Mouse (Mus musculus): Measurements from ENCODE around the gene Ankrd9. TPM values are rescaled to one million over a fixed set of nuclear protein-coding genes. Genes with fewer than 3 reads are reported as not detected.

The Ankrd9 gene
- polyA plus RNA-seq, 1 experiment from 2014 or later = 17.2 TPM

GRCm38 (mm10) chr12:111004142-111004541 lies 25.3 kb upstream of the Ankrd9 start:
- H3K4me3 ChIP-seq = no peak overlapping the region
- H3K36me3 ChIP-seq = no peaks in the 10 kb centered on the region
- DNase-seq (ENCODE audit: low spot score) = no peak
- 84% methylated on average over 9 of the region's 9 CpGs for WGBS
- no peaks in the 10 kb centered on the region for H3K9me3 ChIP-seq (replicated peaks)
- H3K27me3 ChIP-seq (ENCODE audit: low read depth, poor library complexity, severe bottlenecking) = no peaks in the 10 kb centered on the region
- peaks cover 34% of the 10 kb centered on the region for H3K4me1 ChIP-seq
- H3K27ac ChIP-seq = no peak overlapping the region

DNA sequence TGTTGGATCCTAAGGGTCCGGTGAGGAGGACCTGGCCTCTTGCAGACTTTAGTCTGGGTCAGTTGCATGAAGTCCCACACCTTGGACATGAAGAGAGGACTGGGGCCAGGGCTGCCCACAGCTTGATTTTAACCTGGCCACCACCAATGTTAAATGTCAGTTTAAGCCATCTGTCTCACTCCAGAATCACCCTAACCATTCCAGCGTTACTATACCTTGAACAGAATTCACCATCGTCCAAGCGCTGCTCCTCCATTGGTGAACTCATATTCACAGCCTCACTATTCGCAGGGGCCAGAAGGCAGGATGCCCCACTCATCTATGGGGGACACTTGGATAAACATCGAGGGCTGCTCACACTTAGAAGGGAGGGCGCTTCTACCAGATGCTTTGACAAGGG lies 22.1 kb upstream of the Ankrd9 start:
- no peak for DNase-seq (ENCODE audit: low spot score)
- Histone ChIP-seq H3K4me3 (no peak overlapping the region), H3K4me1 (peaks cover 11% of the 10 kb centered on the region), H3K27me3 (ENCODE audit: low read depth, poor library complexity, severe bottlenecking) (no peaks in the 10 kb centered on the region), H3K27ac (no peak overlapping the region), H3K36me3 (no peaks in the 10 kb centered on the region), H3K9me3 (replicated peaks) (no peaks in the 10 kb centered on the region; the same call in 1 of the 2 replicates)
- WGBS = 94% methylated on average over 7 of the region's 7 CpGs

GRCm38 (mm10) chr12:110999820-111000219 lies 21.0 kb upstream of the Ankrd9 start:
- DNase-seq (ENCODE audit: low spot score) = no peak
- Histone ChIP-seq H3K27me3 (ENCODE audit: low read depth, poor library complexity, severe bottlenecking) (no peaks in the 10 kb centered on the region), H3K27ac (no peak overlapping the region), H3K9me3 (replicated peaks) (no peaks in the 10 kb centered on the region; the same call in 1 of the 2 replicates), H3K4me3 (no peak overlapping the region), H3K36me3 (no peaks in the 10 kb centered on the region), H3K4me1 (0 out of 2 replicates have a peak, but pooled peaks cover 3% of the 10 kb centered on the region)
- 74% methylated on average over 2 of the region's 2 CpGs for WGBS

DNA sequence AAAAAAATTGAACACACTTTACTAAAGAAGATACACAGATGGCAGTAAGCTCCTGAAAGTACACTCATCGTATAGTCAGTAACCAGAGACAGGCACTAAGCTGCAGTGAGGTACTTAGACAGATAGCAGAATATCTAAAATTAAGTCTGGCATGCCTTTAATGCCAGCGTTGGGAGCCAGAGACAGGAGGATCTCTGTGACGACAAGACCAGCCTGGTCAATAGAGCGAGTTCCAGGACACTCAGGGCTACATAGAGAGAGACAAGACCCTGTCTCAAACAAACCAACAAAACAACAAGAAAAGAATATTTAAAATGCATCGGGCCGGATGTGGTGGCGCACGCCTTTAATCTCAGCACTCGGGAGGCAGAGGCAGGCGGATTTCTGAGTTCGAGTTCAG lies 19.3 kb upstream of the Ankrd9 start:
- Histone ChIP-seq H3K27ac (no peak overlapping the region), H3K9me3 (replicated peaks) (no peaks in the 10 kb centered on the region; the same call in 1 of the 2 replicates), H3K27me3 (ENCODE audit: low read depth, poor library complexity, severe bottlenecking) (no peaks in the 10 kb centered on the region), H3K4me1 (peaks cover 7% of the 10 kb centered on the region), H3K36me3 (no peaks in the 10 kb centered on the region), H3K4me3 (no peak overlapping the region)
- no peak for DNase-seq (ENCODE audit: low spot score)
- 96% methylated on average over 11 of the region's 11 CpGs for WGBS

- Histone ChIP-seq H3K4me1 (peaks cover 19% of the 10 kb centered on the region), H3K9me3 (replicated peaks) (no peaks in the 10 kb centered on the region; the same call in 1 of the 2 replicates), H3K27ac (no peak overlapping the region), H3K4me3 (no peak overlapping the region), H3K27me3 (ENCODE audit: low read depth, poor library complexity, severe bottlenecking) (no peaks in the 10 kb centered on the region), H3K36me3 (no peaks in the 10 kb centered on the region)
- no peak for DNase-seq (ENCODE audit: low spot score)
- 31% methylated on average over 12 of the region's 12 CpGs for WGBS
These were observed 15.8 kb upstream of the Ankrd9 start for GRCm38 (mm10) chr12:110994666-110995065.

DNA sequence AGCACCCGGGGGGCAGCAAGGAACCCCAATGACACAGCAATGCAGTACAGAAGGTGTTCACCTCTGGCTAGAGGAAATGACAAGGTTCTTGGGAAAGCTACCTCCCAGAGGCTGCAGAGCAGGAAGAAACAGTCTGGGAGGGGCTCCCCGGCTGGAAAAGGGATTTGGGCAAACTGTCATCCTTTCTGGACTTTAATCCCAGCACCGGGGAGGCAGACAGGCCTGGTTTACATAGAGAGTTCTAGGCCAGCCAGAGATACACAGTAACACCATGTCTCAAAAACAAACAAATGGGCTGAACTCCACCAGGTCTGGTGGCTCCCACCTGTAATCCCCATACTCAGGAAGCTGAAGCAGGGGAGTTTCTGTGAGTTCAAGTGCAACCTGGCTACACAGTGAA lies 14.4 kb upstream of the Ankrd9 start:
- Histone ChIP-seq H3K27me3 (ENCODE audit: low read depth, poor library complexity, severe bottlenecking) (no peaks in the 10 kb centered on the region), H3K27ac (peak overlapping the region; percentile 85; the same call in 1 of the 2 replicates), H3K9me3 (replicated peaks) (no peaks in the 10 kb centered on the region; the same call in 1 of the 2 replicates), H3K4me3 (no peak overlapping the region), H3K36me3 (no peaks in the 10 kb centered on the region), H3K4me1 (peaks cover 19% of the 10 kb centered on the region)
- 90% methylated on average over 3 of the region's 3 CpGs for WGBS
- DNase-seq (ENCODE audit: low spot score) = no peak

DNA sequence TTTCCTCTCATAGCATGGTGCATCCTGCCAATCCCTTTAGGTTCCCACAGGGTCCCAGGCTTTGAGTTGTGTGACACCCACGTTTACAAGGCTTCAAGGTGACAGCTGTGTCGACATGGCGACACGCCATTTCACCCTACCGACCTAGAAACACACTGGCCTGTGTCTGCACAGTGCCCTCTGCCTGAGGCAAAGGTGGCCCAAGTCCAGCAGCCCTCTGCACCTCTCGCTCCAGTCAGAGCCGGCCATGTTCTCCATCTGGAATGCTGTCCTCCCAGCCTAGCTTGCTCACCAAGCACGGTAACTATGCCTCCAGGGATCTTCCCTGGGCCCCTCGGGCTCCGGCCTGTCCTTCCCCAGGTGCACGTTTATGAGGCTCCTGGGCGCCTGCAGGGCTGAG lies 13.9 kb upstream of the Ankrd9 start:
- Histone ChIP-seq H3K27me3 (ENCODE audit: low read depth, poor library complexity, severe bottlenecking) (no peaks in the 10 kb centered on the region), H3K27ac (peak overlapping the region; percentile 85), H3K9me3 (replicated peaks) (no peaks in the 10 kb centered on the region; the same call in 1 of the 2 replicates), H3K4me1 (peaks cover 19% of the 10 kb centered on the region), H3K36me3 (no peaks in the 10 kb centered on the region), H3K4me3 (peak overlapping the region; percentile 56)
- DNase-seq (ENCODE audit: low spot score) = no peak
- 80% methylated on average over 12 of the region's 12 CpGs for WGBS

- H3K36me3 ChIP-seq = no peaks in the 10 kb centered on the region
- WGBS = under 1% methylated on average over 24 of the region's 24 CpGs
- no peaks in the 10 kb centered on the region for H3K9me3 ChIP-seq (replicated peaks)
- H3K4me3 ChIP-seq = peak overlapping the region; percentile 56
- H3K27ac ChIP-seq = peak overlapping the region; percentile 85
- H3K27me3 ChIP-seq (ENCODE audit: low read depth, poor library complexity, severe bottlenecking) = no peaks in the 10 kb centered on the region
- DNase-seq (ENCODE audit: low spot score) = peak; percentile 96
- H3K4me1 ChIP-seq = peaks cover 19% of the 10 kb centered on the region
These were observed 13.3 kb upstream of the Ankrd9 start for GRCm38 (mm10) chr12:110992128-110992553.

DNA sequence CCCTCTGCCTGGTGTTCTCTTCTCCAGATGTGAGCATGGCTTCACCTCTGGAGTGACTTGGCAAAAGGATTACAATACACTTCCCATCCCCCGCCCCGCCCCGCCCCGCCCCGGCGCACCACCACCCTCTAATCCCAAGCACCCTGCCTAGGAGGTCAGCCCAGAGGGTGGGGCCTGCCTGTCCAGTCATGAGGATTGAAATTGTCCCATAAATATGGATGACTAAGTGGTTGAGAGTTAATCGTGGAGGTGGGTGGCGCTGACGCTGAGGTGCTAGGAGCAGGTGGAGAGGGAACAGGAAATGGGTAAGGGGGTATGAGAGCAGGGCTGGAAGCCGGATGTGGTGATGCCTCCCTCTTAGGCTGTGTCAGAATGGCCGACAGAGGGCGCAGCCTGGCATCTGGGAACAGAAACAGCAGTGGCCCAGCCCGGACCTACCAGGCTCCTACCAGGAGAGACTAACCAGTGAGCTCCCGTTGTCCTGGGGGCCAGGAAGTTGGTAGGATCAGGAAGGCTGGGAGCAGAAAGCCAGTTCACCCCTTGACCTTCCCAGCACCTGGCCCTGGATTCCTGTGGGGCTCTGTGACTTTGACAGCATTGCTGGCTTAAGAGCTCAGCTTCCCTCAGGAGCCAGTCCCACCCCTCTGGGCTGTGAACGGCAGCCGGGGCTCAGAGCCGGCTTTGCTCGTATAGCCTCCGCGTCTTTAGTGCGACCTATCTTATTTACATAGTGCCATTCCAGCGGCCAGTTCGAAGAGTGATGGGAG lies 12.7 kb upstream of the Ankrd9 start:
- Histone ChIP-seq H3K27me3 (ENCODE audit: low read depth, poor library complexity, severe bottlenecking) (no peaks in the 10 kb centered on the region), H3K4me3 (peak overlapping the region; percentile 56), H3K4me1 (peaks cover 19% of the 10 kb centered on the region), H3K27ac (peak overlapping the region; percentile 85), H3K9me3 (replicated peaks) (no peaks in the 10 kb centered on the region), H3K36me3 (no peaks in the 10 kb centered on the region)
- 3% methylated on average over 23 of the region's 23 CpGs for WGBS
- DNase-seq (ENCODE audit: low spot score) = peak; percentile 84

DNA sequence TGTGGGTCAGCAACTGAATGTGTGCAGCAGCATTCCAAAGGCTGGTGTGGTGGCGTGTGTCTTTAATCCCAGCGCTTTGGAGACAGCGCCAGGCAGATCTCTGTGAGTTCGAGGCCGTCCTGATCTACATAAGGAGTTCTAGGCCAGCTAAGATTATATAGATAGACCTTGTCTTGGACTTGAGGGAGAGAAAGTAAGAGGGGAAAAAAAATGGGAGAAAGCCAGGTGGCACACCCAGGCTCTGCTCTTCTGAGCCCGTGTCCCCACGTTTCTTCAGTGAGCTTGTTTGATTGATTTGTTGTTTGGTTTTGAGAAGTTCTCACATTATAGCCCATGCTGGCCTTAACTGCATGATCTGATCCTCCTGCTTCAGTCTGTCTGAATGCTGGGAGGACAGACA lies 11.7 kb upstream of the Ankrd9 start:
- H3K27ac ChIP-seq = no peak overlapping the region
- peaks cover 19% of the 10 kb centered on the region for H3K4me1 ChIP-seq
- WGBS = 95% methylated on average over 7 of the region's 7 CpGs

GRCm38 (mm10) chr12:110989409-110989808 lies 10.6 kb upstream of the Ankrd9 start:
- Histone ChIP-seq H3K27ac (no peak overlapping the region), H3K4me3 (no peak overlapping the region), H3K9me3 (replicated peaks) (no peaks in the 10 kb centered on the region), H3K4me1 (peaks cover 23% of the 10 kb centered on the region), H3K36me3 (no peaks in the 10 kb centered on the region), H3K27me3 (ENCODE audit: low read depth, poor library complexity, severe bottlenecking) (no peaks in the 10 kb centered on the region)
- WGBS = 90% methylated on average over 3 of the region's 3 CpGs
- DNase-seq (ENCODE audit: low spot score) = no peak

More for the DNA sequence above, 11.7 kb upstream of the Ankrd9 start:
- Histone ChIP-seq H3K9me3 (replicated peaks) (no peaks in the 10 kb centered on the region), H3K27me3 (ENCODE audit: low read depth, poor library complexity, severe bottlenecking) (no peaks in the 10 kb centered on the region), H3K4me3 (no peak overlapping the region), H3K36me3 (no peaks in the 10 kb centered on the region)
- DNase-seq (ENCODE audit: low spot score) = no peak

- 86% methylated on average over 11 of the region's 11 CpGs for WGBS
These were observed 7.9 kb upstream of the Ankrd9 start for GRCm38 (mm10) chr12:110986536-110987425.

DNA sequence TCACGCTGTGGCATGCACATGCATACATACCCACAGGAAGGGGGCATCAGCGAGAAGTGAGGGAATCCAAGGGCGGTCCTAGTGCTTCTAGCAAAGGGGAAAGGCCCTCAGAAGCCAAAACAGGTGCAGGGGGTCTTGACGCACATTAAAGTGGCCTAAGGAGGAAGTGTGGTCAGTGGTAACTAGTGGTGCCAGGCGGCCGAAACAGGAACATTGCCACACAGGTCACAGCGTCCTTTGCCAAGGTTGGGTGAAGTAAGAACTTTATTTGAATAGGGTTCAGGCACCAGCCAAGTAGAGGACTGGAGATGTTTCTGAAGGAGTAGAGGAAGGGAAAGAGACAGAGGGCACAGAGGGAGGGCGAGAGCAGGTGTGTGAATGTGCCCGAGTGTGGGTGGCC lies 6.3 kb upstream of the Ankrd9 start:
- no peaks in the 10 kb centered on the region for H3K36me3 ChIP-seq
- H3K9me3 ChIP-seq (replicated peaks) = no peaks in the 10 kb centered on the region
- 82% methylated on average over 9 of the region's 9 CpGs for WGBS
- DNase-seq (ENCODE audit: low spot score) = no peak
- H3K4me1 ChIP-seq = peaks cover 18% of the 10 kb centered on the region; the same call in 1 of the 2 replicates
- no peak overlapping the region for H3K4me3 ChIP-seq
- H3K27me3 ChIP-seq (ENCODE audit: low read depth, poor library complexity, severe bottlenecking) = no peaks in the 10 kb centered on the region
- no peak overlapping the region for H3K27ac ChIP-seq

More at GRCm38 (mm10) chr12:110986536-110987425, 7.9 kb upstream of the Ankrd9 start:
- Histone ChIP-seq H3K27me3 (ENCODE audit: low read depth, poor library complexity, severe bottlenecking) (no peaks in the 10 kb centered on the region), H3K9me3 (replicated peaks) (no peaks in the 10 kb centered on the region), H3K4me1 (peaks cover 25% of the 10 kb centered on the region), H3K4me3 (no peak overlapping the region), H3K36me3 (no peaks in the 10 kb centered on the region), H3K27ac (no peak overlapping the region)
- no peak for DNase-seq (ENCODE audit: low spot score)

Data from limb, embryonic 10.5 days (tissue).